Mouse (Mus musculus): ENCODE results near the gene Il12b. TPM values are rescaled to one million over a fixed set of nuclear protein-coding genes. Genes with fewer than 3 reads are reported as not detected.

Gene Il12b
- total RNA-seq (2021) = not detected
- long read RNA-seq, experiment 1 = 0 reads
- long read RNA-seq, experiment 2 = 0 reads

GRCm38 (mm10) chr11:44399763-44400162 lies at the start of gene Il12b:
Gene Il12b, plus strand, starts transcription at chr11:44400063.
- DNase-seq = no peak
- intact Hi-C loops (cut with DNase I) = loop anchor here (5.0 kb wide), 1 partner anchor 53 kb away; no protein-coding TSS in a partner anchor

- DNase-seq = no peak
- intact Hi-C loops (cut with DNase I) = no loop called here
Measured at GRCm38 (mm10) chr11:44354860-44355470, 44.9 kb upstream of the Il12b start.

DNA sequence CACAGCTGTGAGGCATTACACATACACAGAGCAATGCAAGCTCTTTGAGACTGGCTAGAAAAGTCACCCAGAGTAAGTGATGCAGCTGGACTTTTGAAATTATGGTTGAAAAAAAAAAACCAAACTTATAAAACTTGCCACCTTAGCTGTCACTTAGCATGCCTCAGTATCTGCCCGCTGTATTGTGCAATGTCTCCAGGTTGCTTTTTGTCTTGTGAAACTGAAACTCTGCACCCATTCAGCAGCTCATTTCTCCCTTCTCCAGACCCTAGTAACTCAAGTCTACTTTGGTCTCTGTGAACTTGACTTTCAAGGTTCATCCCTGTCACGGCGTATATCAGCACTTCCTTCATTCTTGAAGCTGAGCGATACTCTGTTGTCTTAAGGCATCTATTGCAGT lies 43.7 kb upstream of the Il12b start:
- intact Hi-C loops (cut with DNase I) = no loop called here

DNA sequence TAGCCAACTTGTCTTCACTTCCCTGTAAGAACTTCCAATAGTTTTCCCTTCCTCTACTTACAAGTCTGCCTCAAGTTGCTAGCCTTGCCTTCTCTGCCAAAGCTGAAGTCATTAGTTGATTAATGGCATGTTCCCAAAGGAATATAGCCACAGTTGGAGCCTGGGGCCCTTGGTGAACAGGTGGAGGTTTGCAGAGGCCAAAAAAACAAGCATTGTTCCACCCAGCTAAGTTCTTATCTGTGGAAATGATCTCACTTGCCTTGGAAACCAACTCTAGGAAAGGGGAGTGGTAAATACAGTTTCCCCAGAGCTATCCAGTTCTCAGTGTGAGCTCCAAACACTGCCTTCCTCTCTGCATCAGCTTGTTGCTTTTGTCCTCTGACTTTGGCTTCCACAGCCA lies 35.3 kb upstream of the Il12b start:
- peak; percentile 21 to 26 for DNase-seq
- intact Hi-C loops (cut with DNase I) = no loop called here

More for the DNA sequence above, 43.7 kb upstream of the Il12b start:
- no peak for DNase-seq

GRCm38 (mm10) chr11:44367711-44368110 lies 32.2 kb upstream of the Il12b start:
- intact Hi-C loops (cut with DNase I) = no loop called here
- DNase-seq = peak; percentile 26 to 29

DNA sequence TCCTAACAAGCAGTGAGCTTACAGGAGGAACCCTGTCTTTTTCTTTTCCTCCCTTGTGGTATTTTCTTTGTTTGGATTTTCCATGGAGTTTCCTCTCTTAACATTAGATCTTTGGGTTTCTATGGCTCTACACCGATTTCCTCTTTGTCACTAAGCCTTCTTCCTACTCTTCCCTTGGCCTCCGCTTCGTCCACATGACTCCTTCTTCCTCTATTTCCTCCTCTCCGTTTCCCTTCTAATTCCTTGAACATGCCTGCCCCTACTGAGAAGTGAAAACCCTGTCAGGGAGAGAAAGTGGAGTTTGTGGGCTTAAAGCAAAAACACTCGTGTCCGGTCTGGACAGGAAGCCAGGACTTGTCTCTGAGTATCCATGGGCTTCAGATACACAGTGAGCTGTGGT lies 27.0 kb upstream of the Il12b start:
- intact Hi-C loops (cut with DNase I) = no loop called here
- no peak for DNase-seq

DNA sequence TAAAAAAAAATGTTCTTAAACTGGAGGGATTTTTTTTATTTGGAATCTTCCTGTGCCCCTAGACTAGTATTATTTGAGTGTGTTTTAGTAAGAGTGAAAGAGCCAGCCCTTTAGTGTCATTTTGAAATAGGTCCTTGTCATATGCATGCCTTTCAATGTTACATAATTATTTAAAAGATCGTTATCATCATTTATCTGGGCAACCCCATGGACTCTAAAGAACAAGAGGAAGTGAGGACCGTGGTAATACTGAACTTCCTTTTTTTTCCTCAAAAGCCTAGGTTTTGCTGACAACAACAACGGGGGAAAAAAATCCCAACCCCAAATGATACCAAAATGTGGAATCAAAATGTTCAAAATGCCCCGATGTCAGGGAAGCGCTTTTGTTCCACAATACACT lies 22.0 kb upstream of the Il12b start:
- intact Hi-C loops (cut with DNase I) = no loop called here
- DNase-seq = no peak

- no peak for DNase-seq
- intact Hi-C loops (cut with DNase I) = no loop called here
Measured at GRCm38 (mm10) chr11:44380432-44381051, 19.3 kb upstream of the Il12b start.

- DNase-seq = no peak
- intact Hi-C loops (cut with DNase I) = no loop called here
Measured at GRCm38 (mm10) chr11:44382200-44382599, 17.7 kb upstream of the Il12b start.

DNA sequence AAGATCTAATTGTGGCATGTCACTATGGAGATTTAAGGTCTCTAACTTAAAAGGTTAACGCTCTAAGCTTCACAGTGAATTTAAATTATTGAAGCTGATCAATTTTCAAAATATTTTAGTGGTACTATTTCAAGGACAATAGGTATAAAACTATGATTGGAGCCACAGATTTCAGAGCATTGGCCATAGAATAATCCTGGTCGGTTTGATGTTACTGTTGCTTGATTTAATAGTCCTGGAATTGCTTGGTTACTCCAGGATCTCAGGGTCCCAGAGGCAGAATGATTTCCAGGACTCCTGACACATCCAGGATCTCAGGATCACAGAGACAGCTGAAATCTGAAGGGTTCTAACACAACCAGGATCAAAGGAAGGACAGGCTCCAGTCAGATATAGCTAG lies 12.8 kb upstream of the Il12b start:
- DNase-seq = no peak
- intact Hi-C loops (cut with DNase I) = no loop called here

DNA sequence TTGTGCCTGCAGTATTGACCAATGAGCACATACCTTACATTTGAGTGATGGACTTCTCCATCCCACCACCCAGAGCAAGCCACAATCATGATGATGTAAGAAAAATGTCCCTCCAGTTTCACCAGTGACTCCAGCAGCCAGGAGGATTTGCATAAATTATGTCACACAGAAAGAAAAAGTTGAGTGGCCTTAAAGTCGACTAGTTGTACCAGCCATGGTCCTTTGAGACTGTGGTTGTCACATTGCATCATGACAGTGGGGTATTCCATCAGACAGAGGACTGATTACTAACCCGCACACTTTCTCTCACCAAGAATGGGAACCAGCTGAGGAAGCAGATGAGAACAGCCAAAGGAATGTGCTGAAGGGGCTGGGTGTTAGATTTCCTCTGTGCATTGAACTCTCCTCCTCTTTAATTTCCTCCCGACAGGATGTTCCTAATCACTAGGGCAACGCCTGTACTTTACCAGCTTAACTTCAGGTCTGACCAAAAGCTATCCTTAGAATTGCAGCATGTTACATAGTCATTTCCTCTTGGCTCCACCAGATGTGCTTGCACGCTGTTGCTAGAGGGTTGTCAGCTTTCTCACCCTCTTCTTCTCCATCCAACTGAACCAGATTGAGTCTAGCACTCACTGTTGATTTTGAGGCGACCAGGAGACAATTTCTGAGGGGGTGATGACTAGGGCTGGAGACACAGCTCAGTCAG lies 9.7 kb upstream of the Il12b start:
- no peak for DNase-seq

GRCm38 (mm10) chr11:44393101-44393810 lies 6.6 kb upstream of the Il12b start:
- intact Hi-C loops (cut with DNase I) = no loop called here
- DNase-seq = no peak

More for the DNA sequence above, 9.7 kb upstream of the Il12b start:
- intact Hi-C loops (cut with DNase I) = no loop called here

DNA sequence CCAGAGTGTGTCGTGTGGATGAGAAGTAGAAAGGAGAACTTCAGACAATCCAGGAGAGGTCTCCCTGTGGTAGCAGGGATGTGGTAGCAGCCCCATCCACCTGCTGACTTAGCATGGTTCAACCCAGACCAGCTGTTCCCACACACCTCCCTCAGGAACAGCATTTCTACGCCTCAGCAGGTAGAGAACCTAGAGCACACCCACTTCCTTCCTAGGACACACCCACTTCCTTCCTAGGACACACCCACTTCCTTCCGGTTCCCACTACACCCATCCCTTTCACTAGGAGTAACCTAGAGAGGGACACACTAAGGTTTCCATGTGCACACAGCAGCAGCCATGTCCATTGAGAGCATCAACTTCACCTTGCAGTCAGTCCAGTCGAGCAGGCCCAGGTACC lies 4.5 kb upstream of the Il12b start:
- no peak for DNase-seq
- intact Hi-C loops (cut with DNase I) = no loop called here

DNA sequence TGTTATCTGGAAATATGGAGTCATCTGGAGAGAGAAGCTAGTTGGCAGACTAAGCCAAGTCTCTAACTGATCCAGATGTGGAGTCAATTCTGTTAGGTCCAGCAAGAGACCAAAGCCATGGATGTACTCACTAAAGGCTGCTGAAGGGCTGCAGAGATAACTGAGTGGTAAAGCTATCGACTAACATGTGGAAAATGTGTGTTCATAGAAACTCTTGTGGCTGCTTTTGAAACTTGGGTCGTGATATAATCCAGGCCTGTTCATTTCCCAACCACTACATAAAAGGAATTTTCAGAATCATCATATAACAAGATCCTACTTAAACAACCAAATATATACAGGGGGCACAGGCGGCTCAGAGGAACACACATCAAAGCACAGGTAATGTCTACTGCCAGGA lies 2.3 kb upstream of the Il12b start:
- intact Hi-C loops (cut with DNase I) = no loop called here

DNA sequence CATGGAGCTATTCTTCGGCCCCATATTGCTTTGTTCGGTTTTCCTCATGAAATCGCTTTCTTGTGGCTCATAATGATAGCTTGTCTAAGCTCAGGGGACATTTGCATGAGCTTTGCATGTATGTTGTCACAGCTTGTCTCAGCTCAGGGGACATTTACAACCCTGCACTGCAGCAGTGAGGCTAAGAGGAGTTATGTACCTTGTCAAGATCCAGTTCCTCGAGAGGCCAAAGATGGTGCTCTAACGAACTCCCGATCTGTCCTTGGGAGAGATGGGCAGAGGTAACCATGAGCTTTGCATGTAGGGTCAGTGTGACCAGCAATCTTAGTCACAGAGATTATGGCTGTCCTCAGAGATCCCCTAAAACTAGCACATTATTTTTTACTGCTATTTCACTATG lies 1.5 kb upstream of the Il12b start:
- intact Hi-C loops (cut with DNase I) = no loop called here
- no peak for DNase-seq

More for the DNA sequence above, 2.3 kb upstream of the Il12b start:
- DNase-seq = no peak

DNA sequence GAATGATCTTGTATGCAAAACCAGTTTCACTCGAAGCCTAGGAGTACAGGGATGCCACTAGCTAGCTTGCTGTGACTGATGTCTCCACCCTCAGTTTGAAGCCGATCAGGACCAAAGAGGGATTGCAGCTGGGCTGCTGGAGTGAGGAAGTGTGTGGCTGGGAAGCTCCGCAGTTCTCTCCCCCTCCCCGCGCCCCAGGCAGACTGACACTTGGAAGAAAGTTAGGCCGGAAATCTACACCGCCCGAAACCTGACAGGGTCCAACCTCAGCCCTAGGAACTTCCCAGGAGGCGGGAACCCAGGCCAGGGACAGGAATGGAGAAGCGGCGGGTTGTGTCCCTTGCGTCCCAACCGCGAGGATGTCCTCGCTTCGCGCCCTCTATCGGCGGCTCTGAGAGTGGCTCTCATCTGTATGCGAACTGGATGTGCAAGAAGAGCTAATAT lies 1.1 kb upstream of the Il12b start:
- peak; percentile 83 to 88 for DNase-seq
- intact Hi-C loops (cut with DNase I) = no loop called here

DNA sequence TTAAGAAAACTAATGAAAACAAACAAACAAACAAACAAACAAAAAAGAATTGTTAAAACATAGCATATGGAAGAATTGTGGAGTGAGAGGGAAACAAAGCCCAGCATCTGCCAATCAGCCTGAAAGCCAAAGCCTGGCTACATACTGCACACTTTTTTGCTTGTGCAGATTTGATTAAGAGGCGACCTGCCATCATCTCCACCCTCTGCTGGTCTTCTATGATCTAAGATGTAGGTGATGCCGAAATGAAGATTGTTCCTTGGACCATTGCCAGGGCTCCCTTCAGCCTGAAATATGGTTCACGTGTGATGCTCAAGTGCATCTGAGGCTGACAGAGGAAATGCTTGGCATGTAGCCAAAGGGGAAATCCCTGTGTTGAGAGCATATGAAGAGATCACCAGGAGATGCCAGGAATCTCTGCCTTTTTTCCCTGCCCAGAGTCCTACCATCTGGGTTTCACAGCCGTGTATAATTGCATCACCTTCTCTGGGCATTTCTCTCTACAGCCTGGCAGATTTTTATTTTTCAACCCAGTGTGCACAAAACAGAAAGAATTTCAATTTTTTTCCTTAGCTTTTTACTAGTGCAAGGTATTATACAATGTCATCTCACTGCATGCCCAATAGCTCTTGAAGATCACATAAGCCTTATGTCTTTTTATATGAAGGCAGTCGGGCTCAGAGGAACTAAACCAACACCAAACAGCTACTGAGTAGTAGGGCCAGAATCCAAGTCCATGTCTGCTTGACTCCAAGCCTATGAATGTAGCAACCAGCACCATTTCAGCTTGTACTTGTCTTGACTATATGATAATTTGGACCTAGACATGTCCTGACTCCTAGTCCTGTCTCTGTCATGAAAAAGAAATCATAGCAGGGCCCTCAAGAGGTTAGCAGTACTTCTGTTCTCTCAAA lies 2.0 kb downstream of the Il12b start:
- peak in 1 of 2 experiments; percentile 38 for DNase-seq
- intact Hi-C loops (cut with DNase I) = loop anchor here (5.0 kb wide), 1 partner anchor 50 kb away; no protein-coding TSS in a partner anchor

DNA sequence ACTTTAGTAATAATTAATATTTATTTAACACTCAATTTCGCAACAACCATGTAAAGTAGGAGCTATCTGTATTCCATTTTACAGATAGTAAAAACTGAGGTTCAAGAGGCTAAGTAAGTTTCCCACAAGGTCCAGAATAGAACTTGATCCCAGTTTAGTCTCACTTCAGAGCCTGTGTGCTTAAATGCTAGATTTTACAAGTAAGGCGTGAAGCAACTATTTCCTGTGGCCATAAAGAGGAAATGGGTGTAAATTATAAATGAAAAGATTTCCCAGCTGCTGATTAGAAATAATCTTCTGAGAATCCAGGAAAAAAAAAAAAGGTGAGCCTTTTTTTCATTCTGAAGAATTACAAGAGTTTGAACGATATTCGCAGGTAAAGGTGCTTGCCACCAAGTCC lies 5.2 kb downstream of the Il12b start:
- intact Hi-C loops (cut with DNase I) = no loop called here
- no peak for DNase-seq

GRCm38 (mm10) chr11:44405961-44406360 lies 6.1 kb downstream of the Il12b start:
- no peak for DNase-seq
- intact Hi-C loops (cut with DNase I) = no loop called here

DNA sequence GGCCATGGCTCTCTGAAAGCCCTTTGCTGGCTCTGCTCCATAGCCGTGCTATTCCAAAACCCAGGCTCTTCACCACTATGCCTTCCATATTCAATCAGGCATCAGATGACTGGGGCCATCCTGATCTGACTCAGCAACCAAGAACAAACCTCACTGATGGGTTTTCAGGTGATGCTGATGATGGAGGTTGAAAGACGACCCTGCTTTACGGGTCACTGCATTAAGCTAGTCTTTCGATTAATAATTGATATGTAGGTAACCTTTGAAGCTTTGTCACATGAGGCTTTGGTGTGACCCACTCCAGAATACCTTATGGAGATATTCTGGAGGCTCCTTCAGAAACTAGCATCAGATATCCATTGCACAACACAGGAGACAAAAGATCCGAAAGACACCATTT lies 6.6 kb downstream of the Il12b start:
- intact Hi-C loops (cut with DNase I) = no loop called here
- DNase-seq = no peak

Measured in heart, postnatal 14 days (tissue).